Mouse (Mus musculus) left cerebral cortex, adult 11 months (tissue): Measurements from ENCODE around the gene Prrx2.

Experiments used
- DNase-seq: peaks from one replicate; pipeline ENCODE4 v3.0.0; 2022; ENCODE audit warnings: low spot score

Gene Prrx2

DNA sequence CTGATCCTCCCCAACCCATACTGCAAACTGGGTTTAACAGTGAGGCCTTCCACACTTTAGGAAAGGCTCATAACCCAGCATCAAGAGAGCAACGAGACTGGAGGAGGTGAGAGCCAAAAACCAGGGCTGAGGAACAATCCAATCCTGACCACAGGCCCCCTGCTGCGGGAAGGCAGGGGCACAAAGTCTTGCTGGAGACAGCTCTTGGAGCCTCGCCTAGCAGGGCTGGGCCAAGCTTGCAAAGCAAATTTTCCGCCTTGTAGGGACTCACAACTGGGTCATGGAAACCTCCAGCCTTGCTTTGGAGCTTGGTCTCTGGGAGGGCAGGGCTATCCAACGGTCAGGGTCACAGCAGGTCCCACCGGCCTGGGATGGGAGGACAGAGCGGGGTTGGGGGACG lies 36.1 kb downstream of the Prrx2 start:
- DNase-seq, result no peak

GRCm38 (mm10) chr2:30872669-30873068 lies 37.9 kb downstream of the Prrx2 start:
- DNase-seq, result no peak

GRCm38 (mm10) chr2:30874445-30874844 lies 39.7 kb downstream of the Prrx2 start:
- DNase-seq, result no peak

DNA sequence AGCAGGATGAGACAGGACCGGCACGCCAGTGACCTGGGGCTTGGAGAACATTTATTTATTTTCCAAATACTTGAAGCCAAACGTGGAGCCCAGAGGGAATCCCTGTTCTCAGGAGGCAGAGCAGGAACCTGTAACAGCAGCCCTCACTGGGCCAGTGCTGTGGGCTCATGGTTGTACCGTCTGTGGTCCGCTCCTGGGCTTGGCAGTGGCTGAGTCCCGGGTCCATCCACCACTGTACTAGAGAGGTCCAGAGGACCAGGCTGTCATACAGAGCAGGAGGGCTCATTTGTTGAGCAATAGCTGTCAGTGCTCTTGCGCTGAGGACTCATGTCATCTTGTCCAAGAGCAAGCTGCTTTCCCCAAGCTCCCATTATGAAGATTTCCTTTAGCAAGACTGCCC lies 40.3 kb downstream of the Prrx2 start:
- no peak for DNase-seq

DNA sequence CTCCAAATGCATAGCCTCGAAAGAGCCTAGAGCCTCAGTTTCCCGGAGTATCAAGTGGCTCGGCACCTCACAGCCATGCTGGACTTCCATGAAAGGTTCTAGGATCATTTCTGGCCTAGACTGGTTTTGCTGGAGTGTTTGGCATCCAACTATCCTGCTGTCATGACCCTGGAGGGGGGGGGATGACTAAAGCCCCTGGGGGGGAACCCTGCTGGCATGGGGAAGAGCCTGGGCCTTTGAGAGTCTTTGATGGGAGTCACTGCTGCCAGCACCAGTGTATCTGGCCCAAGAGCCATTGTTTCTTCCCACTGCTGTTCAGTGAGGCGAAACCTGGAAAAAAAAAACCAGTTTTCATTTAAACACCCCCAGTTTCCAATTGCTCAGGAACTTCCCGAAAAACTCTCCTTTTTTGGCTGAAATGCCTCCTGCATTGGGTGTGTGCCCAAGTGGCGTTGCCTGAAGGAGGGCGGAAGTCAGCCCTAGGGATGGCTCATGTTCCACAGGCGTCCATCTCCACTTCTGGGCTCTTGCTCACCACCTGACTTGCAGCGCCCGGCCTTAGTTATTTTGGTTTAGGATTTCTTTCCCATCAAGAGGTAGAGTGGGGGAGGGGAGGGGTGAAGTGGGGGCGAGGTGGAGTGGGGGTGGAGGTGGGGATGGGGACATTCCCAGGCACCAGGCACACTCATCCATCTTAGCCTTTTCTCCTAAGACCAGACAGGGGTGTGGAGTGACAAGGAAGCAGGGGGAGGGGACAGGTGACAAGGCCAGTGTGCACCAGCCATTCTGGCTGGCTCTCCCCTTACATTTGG lies 41.1 kb downstream of the Prrx2 start:
- DNase-seq, result no peak

DNA sequence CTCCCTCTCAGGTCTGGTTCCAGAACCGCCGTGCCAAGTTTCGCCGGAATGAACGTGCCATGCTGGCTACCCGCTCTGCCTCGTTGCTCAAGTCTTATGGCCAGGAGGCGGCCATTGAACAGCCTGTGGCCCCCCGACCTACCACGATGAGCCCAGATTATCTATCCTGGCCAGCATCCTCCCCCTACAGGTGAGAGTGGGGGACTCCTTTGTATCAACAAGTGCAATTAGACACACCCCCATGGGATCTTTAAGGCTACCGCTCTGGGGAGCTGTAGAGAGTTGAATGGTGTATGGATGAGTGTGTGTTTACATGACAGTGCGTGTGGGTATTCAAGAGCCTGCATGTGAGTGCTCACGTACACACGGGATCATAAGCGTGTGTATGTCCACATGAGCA lies 44.7 kb downstream of the Prrx2 start:
- no peak for DNase-seq

DNA sequence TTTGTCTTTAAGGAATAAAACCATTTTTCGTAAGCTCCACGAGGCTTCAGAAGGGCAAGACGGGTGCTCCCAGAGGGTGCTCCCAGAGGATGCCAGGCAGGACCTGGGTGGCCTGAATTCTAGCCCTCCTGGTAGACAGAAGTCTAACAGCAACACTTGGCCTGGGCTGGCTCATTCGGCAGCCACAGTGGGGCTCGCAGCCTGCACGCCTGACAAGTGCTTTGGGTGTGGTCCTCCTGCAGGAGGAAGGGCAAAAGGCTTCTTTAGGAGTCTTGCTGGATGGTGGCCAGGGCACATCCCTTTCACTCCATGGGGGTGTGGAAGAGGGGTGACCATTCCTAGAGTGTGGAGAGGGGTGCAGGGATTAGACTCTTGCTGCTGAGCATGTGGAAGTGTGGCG lies 46.4 kb downstream of the Prrx2 start:
- DNase-seq, result no peak

- DNase-seq, result no peak
Measured at GRCm38 (mm10) chr2:30884852-30885373, 50.1 kb downstream of the Prrx2 start.

GRCm38 (mm10) chr2:30885453-30886163 lies 50.8 kb downstream of the Prrx2 start:
- peak; percentile 47 for DNase-seq

- no peak for DNase-seq
Measured at GRCm38 (mm10) chr2:30891002-30891401, 56.2 kb downstream of the Prrx2 start.

DNA sequence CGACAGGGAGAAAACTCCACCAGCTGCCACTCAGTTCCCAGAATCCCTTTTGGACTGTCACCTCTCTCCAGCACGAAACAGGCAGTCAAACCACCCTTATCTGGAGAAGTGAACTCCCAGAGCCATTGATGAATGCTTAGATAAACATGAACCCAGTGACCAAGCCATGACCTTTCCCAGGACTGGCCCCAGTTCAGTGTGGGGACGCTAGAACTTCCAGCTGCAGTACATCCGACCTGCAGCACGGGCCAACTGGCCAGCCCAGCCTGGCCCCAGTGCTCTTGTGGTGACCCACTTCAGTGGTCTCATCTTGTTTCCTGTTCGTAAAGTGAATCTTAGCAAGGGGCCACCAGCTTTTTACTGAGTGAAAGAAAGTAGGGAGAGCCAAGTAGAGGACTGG lies 58.6 kb downstream of the Prrx2 start:
- no peak for DNase-seq

GRCm38 (mm10) chr2:30893946-30894345 lies 59.2 kb downstream of the Prrx2 start:
- DNase-seq, result no peak

DNA sequence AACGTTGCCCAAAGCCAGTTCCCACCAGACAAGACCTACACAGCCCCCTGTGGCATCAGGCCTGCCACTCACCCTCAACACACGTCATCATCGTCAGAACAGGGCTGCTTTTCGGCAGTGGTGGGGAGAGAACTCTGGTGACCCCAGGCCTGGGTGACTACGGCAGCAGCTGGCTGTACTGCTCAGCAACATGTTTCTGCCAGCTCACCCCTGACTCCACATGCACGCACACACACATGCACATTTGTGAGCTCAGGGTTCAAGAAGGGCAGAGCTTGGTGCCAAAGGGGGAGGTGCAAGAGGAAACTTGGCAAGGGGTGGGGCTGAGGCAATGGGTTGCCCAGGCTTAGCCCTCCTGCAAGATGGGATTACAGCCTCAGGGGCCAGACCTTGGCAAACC lies 62.5 kb downstream of the Prrx2 start:
- DNase-seq, result no peak

DNA sequence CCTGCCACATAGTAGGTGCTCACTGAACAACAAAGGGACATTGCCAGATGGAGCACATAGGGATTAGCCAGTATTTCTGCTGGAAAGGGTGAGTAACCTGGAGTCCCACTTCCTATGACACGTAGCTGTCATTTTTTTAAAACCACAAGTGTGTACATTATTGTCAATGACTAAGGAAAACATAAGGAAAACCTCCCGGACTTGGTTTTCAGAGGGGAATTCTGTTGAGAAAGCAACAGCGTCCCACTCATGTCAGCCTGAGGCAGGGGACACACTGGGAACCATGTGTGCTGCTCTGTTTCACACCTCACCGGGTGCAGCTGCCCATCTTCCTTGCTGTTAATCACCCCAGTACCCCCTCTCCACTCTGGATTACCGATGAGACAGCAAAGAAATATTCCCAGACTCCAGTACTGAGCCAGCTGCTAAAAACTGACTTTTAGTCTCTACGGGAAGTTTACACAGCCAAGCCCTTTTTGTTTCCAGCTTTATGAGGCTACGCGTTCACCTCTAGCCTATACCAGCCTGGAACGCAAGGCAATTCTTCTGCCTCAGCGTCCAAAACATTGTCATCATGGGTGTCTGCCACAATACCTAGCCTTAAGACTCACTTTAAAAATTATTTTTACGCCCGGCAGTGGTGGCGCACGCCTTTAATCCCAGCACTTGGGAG lies 64.8 kb downstream of the Prrx2 start:
- DNase-seq, result no peak

DNA sequence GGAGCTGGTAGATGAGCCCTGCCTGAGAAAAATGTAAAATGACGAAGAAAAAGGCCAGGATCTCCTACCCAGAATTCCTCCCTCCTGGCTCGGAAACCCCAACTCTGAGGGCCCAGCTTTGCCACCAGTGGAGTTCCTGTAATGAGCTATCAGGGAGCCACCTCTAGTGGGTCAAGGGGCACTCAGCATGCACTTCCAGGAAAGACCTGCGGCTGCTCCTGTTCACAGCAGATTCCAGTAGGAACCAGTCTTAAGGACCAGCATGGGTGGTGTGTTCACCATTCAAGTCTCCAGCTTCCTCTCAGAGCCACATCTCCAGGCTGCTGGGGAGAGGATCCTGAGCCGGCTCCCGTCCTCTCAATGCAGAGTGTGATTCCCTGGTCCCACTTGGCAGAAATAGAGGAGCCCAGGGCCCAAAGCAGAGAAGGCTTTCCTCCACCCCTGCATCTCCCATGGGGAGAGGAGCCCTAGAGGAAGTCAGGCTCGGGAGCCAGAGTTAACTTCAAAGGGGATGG lies 66.9 kb downstream of the Prrx2 start:
- DNase-seq, result no peak

DNA sequence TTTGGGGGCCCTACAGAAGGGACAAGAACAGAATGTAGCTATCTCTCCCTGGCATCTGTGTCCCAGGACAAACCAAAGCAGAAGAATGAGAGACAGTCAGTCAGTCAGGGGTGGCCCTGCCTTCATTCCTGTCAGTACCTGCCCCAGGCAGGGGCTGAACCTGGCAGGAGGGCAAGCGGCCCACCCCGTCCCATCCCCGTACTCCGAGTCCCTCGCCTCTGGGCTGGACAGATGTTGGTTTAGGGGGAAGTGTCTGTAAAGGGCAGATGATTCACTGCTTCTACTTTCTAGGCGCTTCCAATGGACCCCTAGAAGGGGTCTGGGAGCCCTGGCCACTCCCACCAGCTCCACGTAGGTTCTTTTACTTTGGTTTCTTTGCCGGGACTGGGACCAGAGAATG lies 67.5 kb downstream of the Prrx2 start:
- DNase-seq, result no peak

GRCm38 (mm10) chr2:30902726-30903722 lies 68.3 kb downstream of the Prrx2 start:
- DNase-seq, result no peak

- no peak for DNase-seq
Measured at GRCm38 (mm10) chr2:30904231-30904630, 69.5 kb downstream of the Prrx2 start.

GRCm38 (mm10) chr2:30904991-30905390 lies 70.2 kb downstream of the Prrx2 start:
- no peak for DNase-seq

- no peak for DNase-seq
Measured at GRCm38 (mm10) chr2:30905906-30906305, 71.1 kb downstream of the Prrx2 start.

GRCm38 (mm10) chr2:30906641-30907040 lies 71.9 kb downstream of the Prrx2 start:
- no peak for DNase-seq
